In genomic region chr10:89018926-89019325, GRCm38 (mm10) we compare ENCODE assay signal across 17 mouse cellular contexts.
A peak's percentile ranks its signal among the peaks of the same experiment; 100 is the strongest.
DNase-seq lines count a peak whose midpoint lies in the region; ATAC-seq lines count a peak whose summit lies in the region.
"Had no signal": no experiment of that assay in that cellular context is flagged by ENCODE, and none has a peak within 500 bp of the region (broad histone marks: within the 10 kb centered on the region; RNA-seq: fewer than 3 reads in every experiment).

No protein-coding gene starts in this region.

- H3K27me3 ChIP-seq in midbrain, embryonic 13.5 days, result no peaks in the 10 kb centered on the region
- H3K27me3 ChIP-seq in midbrain, embryonic 10.5 days (ENCODE audit: low read depth, poor library complexity, severe bottlenecking), result no peaks in the 10 kb centered on the region
- H3K27me3 ChIP-seq in forebrain, embryonic 15.5 days, result no peaks in the 10 kb centered on the region
- H3K27me3 ChIP-seq: intestine, embryonic 15.5 days; limb, embryonic 13.5 days; neural tube, embryonic 15.5 days had no signal

- 0 out of 2 replicates have a peak, but pooled peaks have one; percentile 40 for ATAC-seq in midbrain, embryonic 13.5 days
- peak; percentile 91 for ATAC-seq in forebrain, embryonic 15.5 days (replicated peaks)
- no peak for ATAC-seq in granulocyte monocyte progenitor cell, adult 5-6 weeks (replicated peaks; ENCODE audit: poor library complexity, severe bottlenecking)
- ATAC-seq in cerebellum, adult (ENCODE audit: insufficient number of reproducible peaks, low FRiP score, low TSS enrichment), result no peak
- ATAC-seq: intestine, embryonic 15.5 days had no signal

- H3K9me3 ChIP-seq in midbrain, embryonic 13.5 days, result no peaks in the 10 kb centered on the region
- no peaks in the 10 kb centered on the region for H3K9me3 ChIP-seq in midbrain, embryonic 10.5 days (replicated peaks)
- H3K9me3 ChIP-seq in forebrain, embryonic 15.5 days, result no peaks in the 10 kb centered on the region
- H3K9me3 ChIP-seq: intestine, embryonic 15.5 days; limb, embryonic 13.5 days; neural tube, embryonic 15.5 days had no signal

- no peak overlapping the region for H3K9ac ChIP-seq in midbrain, embryonic 13.5 days (replicated peaks)
- H3K9ac ChIP-seq in forebrain, embryonic 15.5 days (replicated peaks), result no peak overlapping the region
- H3K9ac ChIP-seq: intestine, embryonic 15.5 days; limb, embryonic 13.5 days; neural tube, embryonic 15.5 days had no signal

- H3K36me3 ChIP-seq in midbrain, embryonic 13.5 days, result no peaks in the 10 kb centered on the region
- no peaks in the 10 kb centered on the region for H3K36me3 ChIP-seq in midbrain, embryonic 10.5 days
- H3K36me3 ChIP-seq in forebrain, embryonic 15.5 days, result no peaks in the 10 kb centered on the region
- H3K36me3 ChIP-seq: intestine, embryonic 15.5 days; limb, embryonic 13.5 days; neural tube, embryonic 15.5 days had no signal

- no peak for DNase-seq in midbrain, embryonic 10.5 days (ENCODE audit: low spot score)
- DNase-seq in layer of hippocampus, adult 9-11 months, result peak; percentile 41
- DNase-seq in right cerebral cortex, postnatal 10 days (ENCODE audit: low spot score in 2 of 2), result peak; percentile 47 to 49
- DNase-seq in adrenal gland, postnatal 36 days, result no peak
- DNase-seq: cerebellum, adult 18-20 months; heart, postnatal 4 days; kidney, postnatal 14 days; lung, adult 18-20 months; thymus, postnatal 25 days had no signal

- WGBS in midbrain, embryonic 13.5 days, result 47% methylated on average over 5 of the region's 5 CpGs
- WGBS in midbrain, embryonic 10.5 days, result 75% methylated on average over 5 of the region's 5 CpGs
- 24% methylated on average over 5 of the region's 5 CpGs for WGBS in forebrain, embryonic 15.5 days

- no peak overlapping the region for H3K27ac ChIP-seq in midbrain, embryonic 13.5 days
- H3K27ac ChIP-seq in midbrain, embryonic 10.5 days (replicated peaks), result no peak overlapping the region
- H3K27ac ChIP-seq in forebrain, embryonic 15.5 days (replicated peaks), result no peak overlapping the region
- H3K27ac ChIP-seq: intestine, embryonic 15.5 days; limb, embryonic 13.5 days; neural tube, embryonic 15.5 days had no signal

- no peaks in the 10 kb centered on the region for H3K4me1 ChIP-seq in midbrain, embryonic 13.5 days (replicated peaks)
- no peaks in the 10 kb centered on the region for H3K4me1 ChIP-seq in midbrain, embryonic 10.5 days
- H3K4me1 ChIP-seq in forebrain, embryonic 15.5 days, result 0 out of 2 replicates have a peak, but pooled peaks cover 3% of the 10 kb centered on the region
- H3K4me1 ChIP-seq: intestine, embryonic 15.5 days; limb, embryonic 13.5 days; neural tube, embryonic 15.5 days had no signal

- H3K4me2 ChIP-seq in midbrain, embryonic 13.5 days (replicated peaks), result no peak overlapping the region
- no peak overlapping the region for H3K4me2 ChIP-seq in forebrain, embryonic 15.5 days (replicated peaks)
- H3K4me2 ChIP-seq: heart, embryonic 11.5 days; intestine, embryonic 15.5 days; limb, embryonic 13.5 days; neural tube, embryonic 15.5 days had no signal

- no peak overlapping the region for H3K4me3 ChIP-seq in midbrain, embryonic 13.5 days (replicated peaks)
- no peak overlapping the region for H3K4me3 ChIP-seq in midbrain, embryonic 10.5 days
- H3K4me3 ChIP-seq in forebrain, embryonic 15.5 days, result no peak overlapping the region
- H3K4me3 ChIP-seq: intestine, embryonic 15.5 days; limb, embryonic 13.5 days; neural tube, embryonic 15.5 days had no signal

Comparison
In these comparisons a context has a peak if more than half of its experiments do, and no peak if none do; other contexts are left out.
1. ATAC-seq: peak in midbrain, embryonic 13.5 days (single experiment) and forebrain, embryonic 15.5 days (single experiment); none in granulocyte monocyte progenitor cell, adult 5-6 weeks (single experiment) and cerebellum, adult (single experiment).
2. DNase-seq: peak in layer of hippocampus, adult 9-11 months (single experiment) and right cerebral cortex, postnatal 10 days (2 of 2); none in midbrain, embryonic 10.5 days (single experiment) and adrenal gland, postnatal 36 days (0 of 2).